In the genomic region with DNA sequence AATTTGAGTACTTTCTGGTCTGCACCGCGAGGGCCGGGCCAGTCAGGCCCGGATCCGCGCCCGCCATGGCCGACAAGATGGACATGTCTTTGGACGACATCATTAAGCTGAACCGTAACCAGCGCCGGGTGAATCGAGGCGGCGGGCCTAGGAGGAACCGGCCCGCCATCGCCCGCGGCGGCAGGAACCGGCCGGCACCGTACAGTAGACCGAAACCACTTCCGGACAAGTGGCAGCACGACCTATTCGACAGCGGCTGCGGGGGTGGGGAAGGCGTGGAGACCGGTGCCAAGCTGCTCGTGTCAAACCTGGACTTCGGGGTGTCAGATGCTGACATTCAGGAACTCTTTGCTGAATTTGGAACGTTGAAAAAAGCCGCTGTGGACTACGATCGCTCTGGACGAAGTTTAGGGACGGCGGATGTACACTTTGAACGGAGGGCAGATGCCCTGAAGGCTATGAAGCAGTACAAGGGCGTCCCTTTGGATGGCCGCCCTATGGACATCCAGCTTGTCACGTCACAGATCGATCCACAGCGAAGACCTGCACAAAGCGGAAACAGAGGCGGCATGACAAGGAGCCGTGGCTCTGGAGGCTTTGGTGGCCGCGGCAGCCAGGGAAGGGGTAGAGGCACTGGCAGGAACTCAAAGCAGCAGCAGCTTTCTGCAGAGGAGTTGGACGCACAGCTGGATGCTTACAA, we compare ENCODE assay signal across 7 mouse cellular contexts. TPM values are rescaled to one million over a fixed set of nuclear protein-coding genes. Genes with fewer than 3 reads are reported as not detected.
DNase-seq lines count a peak whose midpoint lies in the region; ATAC-seq lines count a peak whose summit lies in the region.

No protein-coding gene starts in this region.

- under 1% methylated on average over 53 of the region's 53 CpGs for WGBS in intestine, embryonic 14.5 days
- under 1% methylated on average over 53 of the region's 53 CpGs for WGBS in limb, embryonic 11.5 days
- WGBS in midbrain, embryonic 12.5 days = under 1% methylated on average over 53 of the region's 53 CpGs

- H3K9ac ChIP-seq in intestine, embryonic 14.5 days (ENCODE audit: low read length) = peak overlapping the region; percentile 74
- H3K9ac ChIP-seq in limb, embryonic 11.5 days (ENCODE audit: low read length) = peak overlapping the region; percentile 59
- H3K9ac ChIP-seq in midbrain, embryonic 12.5 days (replicated peaks) = peak overlapping the region; percentile 79

- 0 out of 2 replicates have a peak, but pooled peaks cover 3% of the 10 kb centered on the region for H3K9me3 ChIP-seq in intestine, embryonic 14.5 days (ENCODE audit: control insufficient read depth, low read length)
- H3K9me3 ChIP-seq in limb, embryonic 11.5 days (ENCODE audit: control insufficient read depth, low read length) = no peaks in the 10 kb centered on the region
- no peaks in the 10 kb centered on the region for H3K9me3 ChIP-seq in midbrain, embryonic 12.5 days

- peaks cover 8% of the 10 kb centered on the region for H3K4me1 ChIP-seq in intestine, embryonic 14.5 days (replicated peaks; ENCODE audit: control insufficient read depth, insufficient read depth, low read length)
- no peaks in the 10 kb centered on the region for H3K4me1 ChIP-seq in limb, embryonic 11.5 days (ENCODE audit: control insufficient read depth, insufficient read depth, low read length)
- peaks cover 8% of the 10 kb centered on the region for H3K4me1 ChIP-seq in midbrain, embryonic 12.5 days

- H3K27me3 ChIP-seq in intestine, embryonic 14.5 days (replicated peaks; ENCODE audit: control insufficient read depth, insufficient read depth, low read length) = no peaks in the 10 kb centered on the region
- no peaks in the 10 kb centered on the region for H3K27me3 ChIP-seq in limb, embryonic 11.5 days (ENCODE audit: control insufficient read depth, insufficient read depth, low read length)
- H3K27me3 ChIP-seq in midbrain, embryonic 12.5 days = no peaks in the 10 kb centered on the region

- no peaks in the 10 kb centered on the region for H3K36me3 ChIP-seq in intestine, embryonic 14.5 days (ENCODE audit: control insufficient read depth, insufficient read depth, low read length)
- no peaks in the 10 kb centered on the region for H3K36me3 ChIP-seq in limb, embryonic 11.5 days (ENCODE audit: control insufficient read depth, insufficient read depth, low read length)
- no peaks in the 10 kb centered on the region for H3K36me3 ChIP-seq in midbrain, embryonic 12.5 days

- DNase-seq in ZHBTc4 (ENCODE audit: low read depth, low spot score) = peak; percentile 70
- DNase-seq in cerebellum, postnatal 14 days = peak; percentile 66 to 77
- DNase-seq in frontal cortex, postnatal 36 days (ENCODE audit: low spot score in 2 of 2) = peak; percentile 53 to 65
- peak; percentile 90 for DNase-seq in intestine, embryonic 14.5 days (ENCODE audit: low spot score)
- DNase-seq in limb, embryonic 11.5 days (ENCODE audit: low spot score) = no peak
- peak; percentile 41 for DNase-seq in skeletal muscle tissue, adult 2 months (ENCODE audit: low read depth, low spot score)

- H3K27ac ChIP-seq in intestine, embryonic 14.5 days (ENCODE audit: low read depth) = peak overlapping the region; percentile 93
- peak overlapping the region; percentile 85 for H3K27ac ChIP-seq in limb, embryonic 11.5 days (replicated peaks; ENCODE audit: low read depth, low read length)
- H3K27ac ChIP-seq in midbrain, embryonic 12.5 days (replicated peaks) = peak overlapping the region; percentile 97

- H3K4me2 ChIP-seq in intestine, embryonic 14.5 days (ENCODE audit: low read length) = peak overlapping the region; percentile 63
- H3K4me2 ChIP-seq in limb, embryonic 11.5 days (ENCODE audit: low read depth, severe bottlenecking) = peak overlapping the region; percentile 70
- H3K4me2 ChIP-seq in midbrain, embryonic 12.5 days (replicated peaks) = peak overlapping the region; percentile 61

- peak; percentile 54 for ATAC-seq in intestine, embryonic 14.5 days (replicated peaks; ENCODE audit: low FRiP score, low TSS enrichment, low read depth)
- peak; percentile 32; the same call in 1 of the 2 replicates for ATAC-seq in limb, embryonic 11.5 days (ENCODE audit: insufficient number of reproducible peaks, low FRiP score, low TSS enrichment, low read depth)
- ATAC-seq in midbrain, embryonic 12.5 days (ENCODE audit: low FRiP score, low read depth) = peak; percentile 69

- H3K4me3 ChIP-seq in intestine, embryonic 14.5 days (ENCODE audit: low read depth, low read length) = peak overlapping the region; percentile 56
- peak overlapping the region; percentile 55 for H3K4me3 ChIP-seq in limb, embryonic 11.5 days (ENCODE audit: low read depth, low read length)
- H3K4me3 ChIP-seq in midbrain, embryonic 12.5 days = peak overlapping the region; percentile 61

RNA-seq across cellular contexts. Expression of gene Alyref2, which starts 0.5 kb away (rescaled TPM):
- 10.9 and 12.3 TPM in 2 replicates for polyA plus RNA-seq in intestine, embryonic 14.5 days (2014; fragmentation: Nextera tagmentation; extraction: Ambion mirVana)
- polyA plus RNA-seq in limb, embryonic 11.5 days (2014; fragmentation: Nextera tagmentation; extraction: Ambion mirVana) = 7.1 and 10.3 TPM in 2 replicates
- polyA plus RNA-seq in midbrain, embryonic 12.5 days (2016; fragmentation: Nextera tagmentation; extraction: Ambion mirVana) = 19.0 and 21.8 TPM in 2 replicates

RNA-seq across cellular contexts. Expression of gene Itln1, which starts 31.4 kb away (rescaled TPM):
- not detected in 2 replicates for polyA plus RNA-seq in intestine, embryonic 14.5 days (2014; fragmentation: Nextera tagmentation; extraction: Ambion mirVana)
- polyA plus RNA-seq in limb, embryonic 11.5 days (2014; fragmentation: Nextera tagmentation; extraction: Ambion mirVana) = not detected in 2 replicates
- polyA plus RNA-seq in midbrain, embryonic 12.5 days (2016; fragmentation: Nextera tagmentation; extraction: Ambion mirVana) = not detected in 2 replicates

RNA-seq across cellular contexts. Expression of gene Cd244a, which starts 55.3 kb away (rescaled TPM):
- 0.31 and 0.35 TPM in 2 replicates for polyA plus RNA-seq in intestine, embryonic 14.5 days (2014; fragmentation: Nextera tagmentation; extraction: Ambion mirVana)
- polyA plus RNA-seq in limb, embryonic 11.5 days (2014; fragmentation: Nextera tagmentation; extraction: Ambion mirVana) = not detected in 2 replicates
- polyA plus RNA-seq in midbrain, embryonic 12.5 days (2016; fragmentation: Nextera tagmentation; extraction: Ambion mirVana) = not detected in 2 replicates
